Mouse (Mus musculus) limb, embryonic 10.5 days (tissue): ENCODE data around the gene Smg6. TPM values are rescaled to one million over a fixed set of nuclear protein-coding genes. Genes with fewer than 3 reads are reported as not detected.
"Not testable (repeated sequence)": the region's sequence is repeated elsewhere in the genome, so short reads cannot be mapped to it uniquely, and the experiment has no call there.

Source experiments
- DNase-seq: peaks from one replicate; pipeline ENCODE4 v3.0.0-alpha.2; 2017; ENCODE audit warnings: low spot score
- H3K27ac ChIP-seq: fragments of 300-500 bp; sonication (generic); 2 replicates; pipeline ENCODE4 v1.5.1; 2016; ENCODE audit warnings: mild to moderate bottlenecking
- H3K27me3 ChIP-seq: fragments of 300-500 bp; sonication (generic); 2 replicates; pipeline ENCODE4 v1.6.1; 2016; ENCODE audit warnings: low read depth, mild to moderate bottlenecking; ENCODE audit not compliant: poor library complexity, severe bottlenecking
- H3K36me3 ChIP-seq: fragments of 300-500 bp; sonication (generic); 2 replicates; pipeline ENCODE4 v1.6.1; 2016; ENCODE audit warnings: mild to moderate bottlenecking, moderate library complexity
- H3K4me1 ChIP-seq: fragments of 300-500 bp; sonication (generic); 2 replicates; pipeline ENCODE4 v1.6.1; 2016
- H3K4me3 ChIP-seq: fragments of 300-500 bp; sonication (generic); 2 replicates; pipeline ENCODE4 v1.5.1; 2016; ENCODE audit warnings: mild to moderate bottlenecking, moderate library complexity
- H3K9me3 ChIP-seq: fragments of 300-500 bp; sonication (generic); replicated peaks from 2 replicates; pipeline ENCODE4 v1.6.1; 2016; ENCODE audit warnings: mild to moderate bottlenecking
- WGBS: fragments of 180-500 bp; shearing (Covaris S2); methylation state at CpG from one replicate; pipeline ENCODE4 v1.1.7; 2016; 5-methylcytosine and 5-hydroxymethylcytosine counted together
- polyA plus RNA-seq: library from polyadenylated mRNA; unstranded; fragments of >200 nt; fragmentation: Nextera tagmentation; extraction: Ambion mirVana; gene quantifications from 2 replicates; pipeline ENCODE4 v1.2.1, GENCODE M21; 2016

Gene Smg6
- polyA plus RNA-seq, 1 experiment from 2014 or later, result 21.5 TPM

GRCm38 (mm10) chr11:75172151-75173094 is 246.8 kb downstream of the Smg6 start:
- Histone ChIP-seq H3K27me3 (peaks cover 68% of the 10 kb centered on the region), H3K27ac (no peak overlapping the region), H3K36me3 (peaks cover 15% of the 10 kb centered on the region), H3K4me3 (peak overlapping the region; percentile 57), H3K9me3 (no peaks in the 10 kb centered on the region), H3K4me1 (peaks cover 66% of the 10 kb centered on the region)
- no peak for DNase-seq
- WGBS, result under 1% methylated on average over 75 of the region's 75 CpGs

DNA sequence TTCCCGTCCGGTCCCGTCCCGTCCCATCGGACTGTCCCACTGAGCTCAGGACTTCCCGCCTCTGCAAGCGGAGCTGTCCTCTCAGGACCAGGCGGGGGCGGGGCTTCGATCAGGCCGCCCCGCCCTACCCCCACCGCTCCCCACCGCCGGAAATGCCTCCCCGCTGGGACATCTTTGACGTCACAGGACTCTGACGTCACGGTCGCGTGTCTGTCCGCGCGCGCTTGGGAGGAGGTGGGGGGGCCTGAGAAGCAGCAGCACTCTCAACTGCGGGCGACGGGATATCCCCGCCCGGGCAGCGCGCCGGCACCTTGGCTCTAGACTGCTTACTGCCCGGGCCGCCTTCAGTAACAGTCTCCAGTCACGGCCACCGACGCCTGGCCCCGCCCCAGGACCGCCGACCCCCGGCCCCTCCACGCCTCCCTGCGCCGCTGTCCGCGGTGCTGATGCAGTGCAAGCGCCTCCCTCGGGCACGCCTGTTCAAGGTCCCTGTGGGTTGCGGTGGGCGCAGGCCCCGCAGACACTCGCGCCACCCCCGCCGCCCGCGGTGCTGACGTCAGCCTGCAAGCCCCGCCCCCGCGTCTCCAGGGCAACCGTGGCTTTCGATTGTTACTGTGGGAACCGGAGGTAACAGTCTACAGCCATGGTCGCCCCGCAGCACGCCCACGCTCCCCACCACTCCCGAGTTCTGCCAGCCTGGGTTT is 247.6 kb downstream of the Smg6 start:
- under 1% methylated on average over 71 of the region's 71 CpGs for WGBS
- Histone ChIP-seq H3K27ac (peak overlapping the region; percentile 42; the same call in 1 of the 2 replicates), H3K27me3 (peaks cover 60% of the 10 kb centered on the region)

GRCm38 (mm10) chr11:75173799-75174165 is 248.2 kb downstream of the Smg6 start:
- no peaks in the 10 kb centered on the region for H3K9me3 ChIP-seq
- DNase-seq, result no peak
- peaks cover 23% of the 10 kb centered on the region for H3K36me3 ChIP-seq
- H3K4me3 ChIP-seq, result peak overlapping the region; percentile 57
- peaks cover 55% of the 10 kb centered on the region for H3K27me3 ChIP-seq
- no peak overlapping the region for H3K27ac ChIP-seq
- peaks cover 64% of the 10 kb centered on the region for H3K4me1 ChIP-seq
- WGBS, result 3% methylated on average over 15 of the region's 15 CpGs

More for the DNA sequence above, 247.6 kb downstream of the Smg6 start:
- Histone ChIP-seq H3K36me3 (peaks cover 23% of the 10 kb centered on the region), H3K4me1 (peaks cover 66% of the 10 kb centered on the region), H3K9me3 (no peaks in the 10 kb centered on the region), H3K4me3 (peak overlapping the region; percentile 57)
- peak; percentile 94 for DNase-seq

DNA sequence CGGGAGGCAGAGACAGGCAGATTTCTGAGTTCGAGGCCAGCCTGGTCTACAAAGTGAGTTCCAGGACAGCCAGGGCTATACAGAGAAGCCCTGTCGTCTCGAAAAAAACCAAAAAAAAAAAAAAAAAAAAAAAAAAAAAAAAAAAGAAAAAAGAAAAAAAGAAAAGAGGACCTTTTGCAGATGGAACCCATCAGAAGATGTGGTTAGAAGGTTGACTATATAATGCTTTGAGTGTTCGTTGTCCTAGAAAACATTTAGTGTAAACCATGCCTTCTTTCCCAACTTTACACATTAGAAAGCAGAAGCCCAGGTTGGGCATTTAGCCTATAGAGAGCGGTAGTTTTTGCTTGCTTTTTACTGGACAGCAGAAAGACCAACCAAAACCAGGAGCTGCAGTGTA is 249.0 kb downstream of the Smg6 start:
- DNase-seq, H3K9me3 ChIP-seq, H3K27ac ChIP-seq, H3K4me3 ChIP-seq: not testable (repeated sequence)
- peaks cover 47% of the 10 kb centered on the region for H3K27me3 ChIP-seq
- 66% methylated on average over 6 of the region's 6 CpGs for WGBS
- H3K4me1 ChIP-seq, result peaks cover 64% of the 10 kb centered on the region
- peaks cover 23% of the 10 kb centered on the region for H3K36me3 ChIP-seq

GRCm38 (mm10) chr11:75178011-75178410 is 252.4 kb downstream of the Smg6 start:
- Histone ChIP-seq H3K4me1 (peaks cover 33% of the 10 kb centered on the region), H3K36me3 (peaks cover 50% of the 10 kb centered on the region), H3K9me3 (no peaks in the 10 kb centered on the region), H3K27me3 (peaks cover 12% of the 10 kb centered on the region), H3K27ac (peak overlapping the region; percentile 90), H3K4me3 (peak overlapping the region; percentile 87)
- no peak for DNase-seq
- WGBS, result 49% methylated on average over 12 of the region's 12 CpGs

GRCm38 (mm10) chr11:75178672-75179208 is 253.1 kb downstream of the Smg6 start, which contains the start of gene Ovca2:
Gene Ovca2 (minus strand): TSS chr11:75178835.
- Histone ChIP-seq H3K4me3 (peak within 1 kb of the TSS; percentile 87), H3K4me1 (peaks cover 25% of the 10 kb centered on the region), H3K27me3 (peaks cover 5% of the 10 kb centered on the region; the same call in 1 of the 2 replicates), H3K9me3 (no peaks in the 10 kb centered on the region), H3K36me3 (peaks cover 57% of the 10 kb centered on the region), H3K27ac (peak within 1 kb of the TSS; percentile 90)
- DNase-seq, result peak; percentile 96
- under 1% methylated on average over 33 of the region's 33 CpGs for WGBS

GRCm38 (mm10) chr11:75183917-75184570 is 258.4 kb downstream of the Smg6 start:
- WGBS, result 84% methylated on average over 2 of the region's 2 CpGs
- peaks cover 58% of the 10 kb centered on the region for H3K36me3 ChIP-seq
- H3K4me3 ChIP-seq, result no peak overlapping the region
- no peaks in the 10 kb centered on the region for H3K27me3 ChIP-seq
- no peak overlapping the region for H3K27ac ChIP-seq
- no peak for DNase-seq
- H3K4me1 ChIP-seq, result peaks cover 6% of the 10 kb centered on the region
- H3K9me3 ChIP-seq, result no peaks in the 10 kb centered on the region

GRCm38 (mm10) chr11:75184573-75184972 is 258.9 kb downstream of the Smg6 start:
- Histone ChIP-seq H3K4me3 (no peak overlapping the region), H3K27me3 (no peaks in the 10 kb centered on the region), H3K27ac (no peak overlapping the region), H3K36me3 (peaks cover 58% of the 10 kb centered on the region), H3K4me1 (peaks cover 6% of the 10 kb centered on the region), H3K9me3 (no peaks in the 10 kb centered on the region)
- DNase-seq, result no peak
- WGBS, result 95% methylated on average over 5 of the region's 5 CpGs

- H3K36me3 ChIP-seq, result peaks cover 58% of the 10 kb centered on the region
- H3K9me3 ChIP-seq, result no peaks in the 10 kb centered on the region
- no peak overlapping the region for H3K27ac ChIP-seq
- 77% methylated on average over 2 of the region's 2 CpGs for WGBS
- H3K4me1 ChIP-seq, result peaks cover 10% of the 10 kb centered on the region
- no peaks in the 10 kb centered on the region for H3K27me3 ChIP-seq
- no peak overlapping the region for H3K4me3 ChIP-seq
- no peak for DNase-seq
Measured at GRCm38 (mm10) chr11:75184986-75185385, 259.4 kb downstream of the Smg6 start.

DNA sequence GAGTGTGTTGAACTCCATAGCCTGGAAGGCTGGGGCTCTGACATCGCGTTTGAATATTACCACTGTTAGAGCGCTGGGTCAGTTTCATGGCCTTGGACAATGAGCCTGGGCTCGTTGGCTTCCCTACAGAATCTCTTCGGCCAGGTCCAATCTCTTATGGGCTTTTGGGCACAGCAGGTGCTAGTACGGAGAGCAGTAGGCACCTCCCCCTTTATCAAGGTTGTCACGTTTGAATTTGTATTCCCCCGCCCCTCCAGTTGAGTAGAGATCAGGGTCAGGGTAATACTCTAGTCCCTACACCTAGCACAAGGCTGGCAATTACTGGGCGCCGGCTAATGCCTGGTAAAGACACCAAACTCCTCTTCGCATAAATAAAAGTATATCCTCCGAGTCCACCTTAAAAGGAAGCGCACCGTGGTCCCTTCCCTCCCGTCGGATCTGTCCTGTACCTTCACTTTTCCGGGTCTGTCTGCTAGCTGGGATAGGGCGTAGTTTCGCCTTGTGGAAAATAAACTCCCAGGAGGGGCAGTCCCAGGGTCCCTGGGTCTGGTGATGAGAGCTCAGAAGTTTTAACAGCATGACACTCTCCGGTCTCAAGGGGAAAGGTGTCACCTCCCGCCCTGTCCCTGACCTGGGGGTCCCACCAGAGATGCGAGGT is 264.2 kb downstream of the Smg6 start:
- Histone ChIP-seq H3K27me3 (peaks cover 42% of the 10 kb centered on the region), H3K27ac (peak overlapping the region; percentile 80), H3K4me1 (peaks cover 46% of the 10 kb centered on the region), H3K9me3 (no peaks in the 10 kb centered on the region), H3K4me3 (peak overlapping the region; percentile 68), H3K36me3 (peaks cover 13% of the 10 kb centered on the region)
- under 1% methylated on average over 22 of the region's 22 CpGs for WGBS
- no peak for DNase-seq

GRCm38 (mm10) chr11:75190371-75190724 is 264.7 kb downstream of the Smg6 start:
- DNase-seq, result peak; percentile 92
- Histone ChIP-seq H3K4me3 (peak overlapping the region; percentile 68), H3K27ac (peak overlapping the region; percentile 80), H3K4me1 (peaks cover 51% of the 10 kb centered on the region), H3K36me3 (peaks cover 8% of the 10 kb centered on the region), H3K9me3 (no peaks in the 10 kb centered on the region), H3K27me3 (peaks cover 47% of the 10 kb centered on the region)
- under 1% methylated on average over 24 of the region's 24 CpGs for WGBS

GRCm38 (mm10) chr11:75190905-75191441 is 265.4 kb downstream of the Smg6 start, which contains the start of gene Dph1:
Gene Dph1 (minus strand): TSS chr11:75191241.
- peak within 1 kb of the TSS; percentile 68 for H3K4me3 ChIP-seq
- no peak for DNase-seq
- no peaks in the 10 kb centered on the region for H3K9me3 ChIP-seq
- 0 out of 2 replicates have a peak, but pooled peaks cover 1% of the 10 kb centered on the region for H3K36me3 ChIP-seq
- H3K27ac ChIP-seq, result peak within 1 kb of the TSS; percentile 80
- peaks cover 54% of the 10 kb centered on the region for H3K27me3 ChIP-seq
- WGBS, result 45% methylated on average over 5 of the region's 5 CpGs
- peaks cover 57% of the 10 kb centered on the region for H3K4me1 ChIP-seq
